Mouse (Mus musculus): ENCODE measurements around the gene Tceal3.
"Not testable (repeated sequence)": the region's sequence is repeated elsewhere in the genome, so short reads cannot be mapped to it uniquely, and the experiment has no call there.

Gene Tceal3

DNA sequence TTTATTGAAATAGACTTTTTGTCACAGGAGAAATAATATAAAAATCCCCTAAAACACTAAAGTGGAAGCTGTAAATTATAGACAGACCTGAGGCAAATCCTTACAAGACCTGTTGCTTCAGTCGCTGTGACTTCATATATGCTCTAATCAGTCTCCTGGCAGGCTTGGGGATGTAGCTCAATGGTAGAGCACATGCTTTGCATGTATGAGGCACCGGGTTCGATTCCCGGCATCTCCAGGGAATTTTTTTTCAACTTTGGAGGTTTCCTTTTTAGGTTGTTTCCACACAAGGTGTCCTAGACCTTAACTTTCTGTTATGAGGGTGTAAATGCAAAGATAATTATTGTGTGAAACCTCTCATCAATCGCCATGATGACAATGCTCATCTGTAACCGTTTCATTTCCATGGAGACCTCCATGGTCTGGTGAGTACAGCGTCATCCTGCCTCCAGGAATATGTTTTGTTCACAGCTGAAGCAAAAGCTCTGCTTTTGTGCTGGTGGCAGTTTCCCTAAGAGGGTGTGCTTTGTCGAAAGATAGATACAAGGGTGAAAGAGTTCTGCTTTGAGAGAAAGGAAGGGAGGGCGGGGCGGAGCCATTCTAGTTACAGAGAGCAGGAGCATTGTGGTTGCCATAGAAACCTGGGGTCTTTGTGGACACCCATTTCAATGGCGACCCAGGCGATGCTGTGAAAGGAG, at the start of gene Tceal3:
TSS of gene Tceal3 (plus strand) at position 644 of the 698 bp plus-strand sequence.
- in situ Hi-C loops (cut with MseI, MboI) = no loop called here

DNA sequence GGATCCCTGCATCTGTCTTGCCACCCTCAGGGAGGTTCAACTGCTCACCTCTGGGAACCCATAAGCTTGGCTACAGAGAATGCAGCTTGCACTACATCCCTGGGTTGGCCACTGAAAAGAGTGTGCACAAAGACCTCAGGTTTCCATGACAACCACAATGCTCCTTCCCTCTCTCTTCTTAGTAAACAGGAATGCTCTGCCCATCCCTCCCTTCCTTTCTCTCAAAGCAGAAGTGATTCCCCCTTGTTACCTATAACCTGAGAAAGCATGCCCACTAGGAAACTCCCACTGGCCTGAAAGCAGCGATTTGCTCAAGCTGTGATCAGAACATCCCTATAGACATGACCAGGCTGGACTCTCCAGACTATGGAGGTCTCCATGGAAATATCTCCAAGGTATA, 46.7 kb upstream of the Tceal3 start, which contains the start of gene Kir3dl2:
TSS of gene Kir3dl2 (minus strand) at position 101 of the 400 bp plus-strand sequence.
- in situ Hi-C loops (cut with MseI, MboI) = not testable (repeated sequence)

DNA sequence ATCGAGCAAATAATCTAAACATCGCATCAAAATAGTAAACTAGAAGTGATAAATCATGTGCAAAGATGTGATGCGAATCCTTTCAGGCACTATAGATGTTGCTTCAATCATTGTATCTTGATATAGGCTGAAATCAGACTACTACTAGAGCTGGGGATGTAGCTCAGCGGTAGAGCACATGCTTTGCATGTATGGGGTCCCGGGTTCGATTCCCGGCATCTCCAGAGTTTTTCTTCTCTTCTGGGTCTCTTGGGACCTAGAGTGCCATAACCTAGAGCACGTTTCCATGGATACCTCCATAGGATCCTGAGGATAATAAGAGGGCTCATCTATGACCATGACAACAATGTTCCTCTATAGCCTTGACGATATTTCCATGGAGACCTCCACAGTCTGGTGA, 21.5 kb upstream of the Tceal3 start:
- in situ Hi-C loops (cut with MseI, MboI) = not testable (repeated sequence)

DNA sequence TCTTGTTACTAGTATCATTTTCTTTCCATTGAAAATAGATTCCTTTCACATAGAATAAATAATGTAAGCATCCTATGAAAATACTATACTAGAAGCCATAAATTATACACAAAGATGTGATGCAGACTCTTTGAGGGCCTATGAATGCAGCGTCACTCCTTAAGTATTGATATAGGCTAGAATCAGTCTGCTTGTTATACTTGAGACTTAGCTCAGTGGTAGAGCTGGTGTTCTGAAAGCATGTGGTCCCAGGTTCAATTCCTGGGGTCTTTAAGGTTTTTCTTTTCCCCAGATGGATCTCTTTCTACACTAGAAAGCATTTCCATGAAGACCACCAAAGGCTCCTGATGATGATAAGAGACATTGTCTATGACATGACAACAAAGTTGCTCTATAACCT, 6.0 kb upstream of the Tceal3 start:
- in situ Hi-C loops (cut with MseI, MboI) = no loop called here

DNA sequence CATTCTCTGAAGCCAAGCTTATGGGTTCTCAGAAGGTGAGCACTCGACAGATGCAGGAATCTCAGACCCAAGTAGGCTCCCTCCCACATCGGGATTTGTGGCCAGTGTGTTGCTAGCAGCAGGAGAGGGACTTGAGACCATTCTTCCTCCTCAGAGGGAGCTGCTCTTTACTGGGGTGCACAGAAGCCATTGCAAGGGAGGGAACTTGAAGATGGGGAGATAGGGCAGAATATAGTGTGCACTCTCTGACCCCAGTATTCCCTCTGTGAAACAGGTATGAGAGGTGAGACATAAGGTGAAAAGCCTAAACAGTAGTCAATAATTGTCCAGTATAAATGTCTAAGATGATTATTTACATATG, 235 bp downstream of the Tceal3 start:
- in situ Hi-C loops (cut with MseI, MboI) = no loop called here

DNA sequence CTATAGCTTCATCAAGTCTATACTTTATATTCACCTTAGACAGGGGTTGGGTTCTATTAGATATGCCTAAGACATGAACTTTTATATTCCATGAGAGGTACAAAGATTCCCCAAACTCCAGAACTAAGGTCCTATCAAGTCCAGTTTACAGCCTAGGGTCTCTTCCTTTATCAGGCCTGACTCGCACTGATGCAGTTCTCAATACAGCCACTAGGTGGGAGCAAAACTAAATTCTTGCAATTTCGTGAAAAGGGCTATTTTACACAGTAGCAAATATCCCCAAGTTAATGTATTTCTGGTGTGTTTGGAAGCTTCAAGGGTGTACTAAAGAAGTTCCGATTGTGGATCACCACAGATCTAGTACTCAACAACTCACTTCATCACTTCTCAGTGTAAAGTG, 8.8 kb downstream of the Tceal3 start:
- in situ Hi-C loops (cut with MseI, MboI) = no loop called here

DNA sequence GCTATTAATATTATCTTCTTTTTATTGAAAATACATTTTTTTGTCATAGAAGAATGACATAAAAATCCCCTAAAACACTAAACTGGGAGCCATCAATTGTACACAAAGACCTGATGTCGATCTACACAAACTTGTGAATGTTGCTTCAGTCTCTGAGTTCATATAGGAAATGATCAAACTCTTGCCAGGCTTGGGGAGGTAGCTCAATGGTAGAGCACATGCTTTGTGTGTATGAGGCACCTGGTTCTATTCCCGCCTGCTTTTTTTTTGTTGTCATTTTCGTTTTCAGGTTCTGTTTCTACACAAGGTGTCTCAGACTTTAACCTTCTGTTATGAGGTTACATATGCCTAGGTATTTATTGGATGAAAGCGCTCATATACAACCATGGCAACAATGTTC, 16.3 kb downstream of the Tceal3 start:
- in situ Hi-C loops (cut with MseI, MboI) = no loop called here

DNA sequence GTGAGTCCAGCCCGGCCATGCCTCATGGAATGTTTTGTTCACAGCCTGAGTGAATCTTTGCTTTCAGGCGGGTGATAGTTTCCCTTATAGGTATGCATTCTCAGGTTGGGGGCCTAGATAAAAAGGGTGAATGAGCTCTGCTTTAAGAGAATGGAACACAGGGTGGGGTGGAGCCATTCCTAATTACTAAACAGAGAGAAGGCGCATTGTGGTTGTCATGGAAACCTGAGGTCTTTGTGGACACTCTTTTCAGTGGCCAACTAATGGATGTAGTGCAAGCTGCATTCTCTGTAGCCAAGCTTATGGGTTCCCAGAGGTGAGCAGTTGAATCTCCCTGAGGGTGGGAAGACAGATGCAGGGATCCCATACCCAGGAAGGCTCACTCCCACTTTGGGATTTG, 16.8 kb downstream of the Tceal3 start:
- in situ Hi-C loops (cut with MseI, MboI) = no loop called here

DNA sequence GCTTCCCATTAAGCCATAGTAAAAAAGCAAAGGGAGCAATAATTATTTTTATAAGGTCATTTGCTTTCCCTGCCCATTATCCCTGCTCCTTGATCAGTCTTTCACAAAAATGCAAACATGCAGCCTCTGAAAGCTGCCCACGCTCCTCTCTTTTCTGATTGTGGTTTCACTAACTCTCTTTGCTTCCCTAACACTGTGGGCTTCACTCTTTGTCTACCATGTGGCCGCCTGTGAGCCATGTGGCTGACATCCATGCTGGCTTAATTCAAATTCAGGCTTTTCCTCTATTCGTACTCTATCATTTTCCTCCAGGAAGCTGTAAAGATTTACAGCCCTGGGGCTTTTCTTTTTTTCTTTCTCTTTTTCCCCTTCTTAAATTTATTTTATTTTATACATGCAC, 20.7 kb downstream of the Tceal3 start:
- in situ Hi-C loops (cut with MseI, MboI) = no loop called here

DNA sequence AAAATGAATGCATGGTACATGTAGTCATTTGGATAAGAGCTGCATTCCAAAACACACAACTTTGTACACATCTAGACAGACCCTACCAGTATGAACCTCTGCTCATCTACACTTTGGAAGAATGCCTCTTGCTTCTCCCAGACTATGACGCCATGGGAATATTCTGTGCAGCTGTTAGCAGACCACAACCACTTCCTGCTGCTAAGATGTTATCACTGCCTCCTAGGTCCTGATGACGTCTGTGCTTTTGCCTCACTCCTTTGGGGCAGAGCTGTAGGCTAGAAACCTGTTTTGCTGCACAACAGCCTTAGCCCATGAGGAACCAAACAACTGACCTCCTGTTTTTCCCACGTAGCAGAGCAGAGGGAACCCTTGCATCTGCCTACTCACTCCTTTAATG, 25.2 kb downstream of the Tceal3 start:
- in situ Hi-C loops (cut with MseI, MboI) = not testable (repeated sequence)

DNA sequence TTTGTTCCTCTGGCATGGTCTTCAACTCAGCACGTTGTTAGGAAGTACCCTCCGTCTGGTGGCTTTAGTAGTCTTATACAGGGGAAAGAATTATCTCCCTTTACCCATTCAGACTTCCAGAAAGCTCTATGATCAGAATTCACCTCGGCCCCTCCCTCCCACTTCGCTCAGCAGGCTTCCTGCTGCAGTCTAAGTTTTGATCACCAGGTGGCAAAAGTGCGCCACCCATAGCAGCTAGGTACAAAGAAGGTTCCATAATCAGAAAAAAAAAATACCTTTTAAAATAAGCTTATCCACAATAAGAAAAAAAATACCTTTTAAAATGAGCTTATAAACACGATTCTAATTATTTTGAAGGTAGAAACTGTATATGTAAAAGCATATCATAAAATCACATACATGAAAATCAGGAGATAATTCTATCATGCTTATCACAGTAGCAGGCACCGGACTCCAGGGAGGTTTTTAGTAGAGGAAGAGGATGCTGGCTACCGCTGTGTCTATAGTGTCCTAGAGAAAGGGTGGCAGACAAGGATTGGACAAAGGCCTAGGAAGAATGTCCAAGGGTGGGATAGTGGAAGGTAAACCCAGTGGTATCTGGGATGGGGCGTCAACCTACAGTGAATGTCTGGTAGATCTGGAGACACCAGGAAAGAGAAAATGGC, 34.4 kb downstream of the Tceal3 start:
- in situ Hi-C loops (cut with MseI, MboI) = no loop called here

DNA sequence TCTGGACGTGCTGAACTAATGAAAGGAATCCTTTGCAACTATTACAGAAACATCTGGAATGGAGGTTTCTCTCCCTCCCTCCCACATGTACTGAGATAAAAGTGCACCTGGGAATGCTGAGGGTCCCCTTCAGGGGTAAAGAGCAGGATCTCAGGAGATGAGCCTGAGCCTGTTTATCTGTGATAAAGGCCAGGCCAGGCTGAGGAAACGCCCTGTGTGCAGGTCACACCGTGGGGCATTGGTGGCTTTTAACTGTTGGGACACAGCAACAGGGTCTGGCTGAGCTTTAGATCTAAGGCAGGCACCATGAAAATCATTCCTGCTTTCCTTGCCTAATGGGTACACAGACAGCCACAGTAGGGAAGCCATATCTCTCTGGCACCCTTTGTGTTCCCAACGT, 35.3 kb downstream of the Tceal3 start:
- in situ Hi-C loops (cut with MseI, MboI) = no loop called here

DNA sequence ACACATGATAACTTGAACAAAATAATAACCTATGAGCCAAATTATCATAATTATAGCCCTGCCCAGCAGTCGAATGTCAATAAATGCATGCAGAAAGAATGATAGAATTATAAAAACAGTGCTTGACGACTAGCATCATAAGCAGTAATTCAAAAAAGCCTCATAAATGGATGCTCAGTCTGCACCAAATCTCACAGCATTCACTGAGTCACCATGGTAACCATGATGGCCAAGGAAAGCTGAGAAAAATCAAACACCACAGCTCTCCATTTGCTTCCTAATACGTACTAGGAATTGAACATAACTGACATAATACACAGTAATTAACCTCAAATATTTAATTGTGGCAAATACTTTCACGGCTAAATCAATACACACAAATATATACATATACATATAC, 44.5 kb downstream of the Tceal3 start:
- in situ Hi-C loops (cut with MseI, MboI) = no loop called here

DNA sequence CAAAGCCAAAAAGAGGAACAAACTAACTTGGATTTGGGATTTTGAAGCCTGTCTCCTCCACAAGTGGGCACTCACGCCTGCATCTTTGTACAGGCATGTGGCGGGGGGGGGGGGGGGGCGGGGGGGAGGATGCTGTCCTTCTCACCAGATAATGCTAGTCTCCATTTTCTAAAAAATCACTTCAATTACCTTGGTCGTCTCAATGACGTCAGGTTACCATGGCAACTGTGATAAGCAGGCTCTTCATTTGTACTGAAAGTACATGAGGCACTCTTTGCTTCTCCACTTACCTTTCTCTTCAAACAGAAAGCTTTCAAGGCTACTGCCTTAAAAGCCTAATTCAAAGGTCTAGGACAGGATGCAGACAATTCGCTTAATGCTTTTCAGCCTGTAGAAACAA, 49.1 kb downstream of the Tceal3 start:
- in situ Hi-C loops (cut with MseI, MboI) = no loop called here

DNA sequence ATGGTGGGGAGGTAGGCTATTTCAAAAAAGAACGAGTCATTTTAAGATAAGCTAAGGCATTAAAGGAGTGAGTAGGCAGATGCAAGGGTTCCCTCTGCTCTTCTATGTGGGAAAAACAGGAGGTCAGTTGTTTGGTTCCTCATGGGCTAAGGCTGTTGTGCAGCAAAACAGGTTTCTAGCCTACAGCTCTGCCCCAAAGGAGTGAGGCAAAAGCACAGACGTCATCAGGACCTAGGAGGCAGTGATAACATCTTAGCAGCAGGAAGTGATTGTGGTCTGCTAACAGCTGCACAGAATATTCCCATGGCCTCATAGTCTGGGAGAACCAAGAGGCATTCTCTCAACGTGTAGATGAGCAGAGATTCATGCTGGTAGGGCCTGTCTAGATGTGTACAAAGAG, 55.2 kb downstream of the Tceal3 start:
- in situ Hi-C loops (cut with MseI, MboI) = not testable (repeated sequence)

DNA sequence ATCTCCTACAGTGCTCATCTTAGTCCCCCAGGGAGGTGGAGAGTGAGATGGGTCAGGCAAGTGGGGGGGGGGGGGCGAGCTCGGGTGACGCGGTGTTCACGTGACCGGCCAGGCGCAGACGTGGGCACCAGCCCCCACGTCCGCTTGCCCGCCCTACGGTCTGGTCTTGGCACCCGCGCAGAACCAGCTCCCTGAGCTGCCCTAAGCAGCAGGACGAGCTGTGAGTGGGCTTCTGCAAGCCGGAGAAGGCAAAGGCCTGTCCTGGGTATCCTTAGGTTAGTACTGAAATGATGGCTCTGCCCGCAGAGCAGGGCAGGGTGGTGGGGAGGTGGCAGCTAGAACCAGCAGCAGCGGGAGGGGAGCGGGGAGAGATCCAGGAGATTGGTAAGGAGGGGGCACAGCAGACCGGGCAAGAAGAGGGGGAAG, 75.7 kb downstream of the Tceal3 start:
- in situ Hi-C loops (cut with MseI, MboI) = loop anchor here in 1 of 2 experiments (10.0 kb wide), 1 partner anchor 1461 kb away; no protein-coding TSS in a partner anchor

DNA sequence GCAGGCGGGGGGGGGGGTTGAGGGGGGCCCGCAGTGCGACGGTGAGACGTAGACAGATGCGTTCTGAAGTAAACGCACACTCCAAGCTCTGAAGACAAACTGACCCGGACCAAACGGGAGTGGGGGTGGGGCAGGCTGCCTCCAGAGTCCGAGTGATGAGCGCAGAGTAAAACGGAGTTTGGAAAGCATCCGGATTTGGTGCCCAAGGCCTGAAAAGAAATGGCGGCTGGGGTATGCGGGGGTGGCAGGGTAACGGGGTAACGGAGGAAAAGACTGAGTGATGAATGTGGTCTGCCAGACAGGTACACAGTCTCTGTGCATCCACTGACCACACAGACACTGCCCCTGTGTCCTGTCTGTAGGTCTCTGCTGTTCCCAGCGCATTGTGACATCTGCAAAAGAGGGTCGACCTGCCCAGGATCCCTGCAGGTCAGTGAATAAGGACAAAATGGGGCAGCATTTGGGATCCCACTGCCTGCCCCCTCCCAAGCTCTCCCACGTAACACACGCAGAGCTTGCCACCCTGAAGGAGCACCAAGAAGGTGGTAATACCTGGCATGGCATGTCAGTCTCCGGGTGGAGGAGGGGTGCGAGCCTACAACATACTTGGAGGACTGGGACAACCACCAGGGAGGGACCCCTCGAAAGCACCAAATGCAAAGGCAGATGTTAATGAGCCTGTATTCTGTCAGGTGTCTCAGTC, 76.3 kb downstream of the Tceal3 start:
- in situ Hi-C loops (cut with MseI, MboI) = loop anchor here in 1 of 2 experiments (10.0 kb wide), 1 partner anchor 1462 kb away; no protein-coding TSS in a partner anchor

DNA sequence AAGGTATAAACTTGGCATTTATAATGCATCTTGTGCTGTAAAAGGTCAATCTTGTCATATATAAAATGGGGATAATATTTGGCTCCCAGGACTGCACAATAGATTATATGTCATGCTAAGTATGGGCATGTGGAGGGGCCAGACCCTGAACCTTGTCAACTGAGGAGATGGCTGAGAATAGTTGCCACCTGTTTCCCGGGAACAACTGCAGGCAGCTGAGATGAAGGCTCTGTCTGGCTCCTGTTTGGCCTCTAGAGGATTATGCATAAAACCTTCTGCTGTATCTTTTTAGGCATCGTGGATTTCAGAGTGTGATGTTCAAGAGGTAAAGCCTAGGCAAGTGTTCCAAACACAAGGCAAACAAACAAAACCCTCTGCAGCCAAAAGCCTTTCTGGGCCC, 78.2 kb downstream of the Tceal3 start:
- in situ Hi-C loops (cut with MseI, MboI) = loop anchor here in 1 of 2 experiments (10.0 kb wide), 1 partner anchor 1464 kb away; no protein-coding TSS in a partner anchor

DNA sequence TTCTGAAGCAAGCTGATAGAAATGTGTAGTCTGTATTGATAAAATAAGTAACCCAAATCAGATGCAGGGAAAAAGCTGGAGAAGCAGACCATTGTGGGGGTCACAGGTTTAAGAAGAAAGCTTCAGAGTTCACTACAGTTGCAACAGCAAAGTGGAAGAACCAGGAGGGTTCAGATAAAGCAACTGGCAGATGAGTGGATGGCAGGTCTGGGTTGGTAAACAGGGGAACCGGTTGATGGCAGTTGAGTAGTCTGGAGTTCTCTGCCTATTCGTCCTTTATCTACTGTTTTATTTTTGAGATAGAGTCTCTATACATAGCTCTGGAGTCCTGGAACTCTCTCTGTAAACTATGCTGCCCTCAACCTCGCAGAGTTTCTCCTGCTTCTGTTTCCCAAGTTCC, 90.3 kb downstream of the Tceal3 start:
- in situ Hi-C loops (cut with MseI, MboI) = no loop called here

DNA sequence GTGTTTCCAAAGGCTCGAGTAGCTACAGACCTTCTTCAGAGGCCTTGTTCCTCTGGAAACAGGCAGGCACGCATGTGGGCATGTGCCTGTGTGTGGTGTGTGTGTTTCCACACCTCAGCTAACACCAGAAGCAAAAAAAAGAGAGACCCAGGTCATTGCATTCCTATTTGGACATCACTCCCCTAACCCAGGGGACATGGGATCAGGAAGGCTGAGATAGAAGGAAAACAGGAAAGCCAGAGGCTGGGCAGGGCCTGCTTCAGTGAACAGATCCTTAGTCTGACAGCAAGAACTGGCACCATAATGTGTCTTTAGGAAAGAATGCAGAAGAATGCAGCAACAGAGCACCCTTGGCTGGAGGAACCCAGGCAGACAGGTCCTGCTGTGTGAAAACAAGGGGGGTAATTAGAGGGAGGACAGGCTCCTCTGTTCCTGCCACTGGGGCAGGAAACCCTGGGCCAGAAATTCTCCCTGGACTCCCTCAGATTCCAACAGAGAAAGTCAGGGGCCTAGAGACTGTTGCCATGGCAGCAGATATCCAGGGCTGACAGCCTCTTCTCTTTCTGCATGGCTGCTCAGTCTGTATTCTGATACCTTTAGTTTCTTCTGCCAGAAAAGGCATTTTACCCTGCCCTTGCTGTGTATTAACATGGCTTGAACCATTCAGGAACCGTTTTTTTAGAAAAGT, 101.1 kb downstream of the Tceal3 start:
- in situ Hi-C loops (cut with MseI, MboI) = not testable (repeated sequence)

DNA sequence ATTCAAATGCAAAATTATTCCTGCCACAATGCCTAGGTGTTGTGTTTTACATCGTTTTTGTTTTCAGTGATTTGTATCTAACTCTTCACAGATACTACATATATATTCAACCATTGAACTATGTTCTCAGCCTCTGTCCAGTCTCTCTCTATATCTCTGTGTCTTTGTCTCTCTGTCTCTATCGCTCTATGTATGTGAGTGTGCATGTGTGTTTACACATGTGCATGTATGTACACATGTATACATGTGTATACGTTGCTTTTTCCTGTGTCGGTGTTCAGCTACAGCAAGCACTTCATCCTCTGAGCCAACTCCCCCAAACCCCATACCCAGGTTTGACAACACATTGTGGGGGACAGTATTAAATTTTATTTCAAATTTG, 101.6 kb downstream of the Tceal3 start:
- in situ Hi-C loops (cut with MseI, MboI) = no loop called here

DNA sequence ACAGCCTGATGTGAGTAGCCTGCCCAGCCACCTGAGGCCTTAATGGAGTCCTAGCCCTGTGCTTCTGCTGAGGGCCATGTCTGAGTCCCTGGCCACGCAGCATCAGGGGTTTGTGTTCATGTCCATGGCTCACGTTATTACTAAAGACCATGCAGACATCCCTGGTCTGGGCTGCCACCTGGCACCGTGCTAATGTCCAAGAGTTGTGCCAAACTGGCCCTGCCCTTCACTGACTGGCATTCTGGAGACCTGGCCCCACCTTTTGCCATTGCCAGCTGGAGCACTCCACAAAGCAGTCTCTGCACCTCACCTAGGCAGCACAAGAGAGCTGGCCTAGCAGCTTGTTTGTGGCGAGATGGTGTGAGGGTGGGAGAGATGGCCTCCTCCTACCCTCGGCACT, 102.6 kb downstream of the Tceal3 start:
- in situ Hi-C loops (cut with MseI, MboI) = no loop called here
